Mouse (Mus musculus) forebrain, embryonic 12.5 days (tissue): ENCODE data around the gene Pdzd2. TPM values are rescaled to one million over a fixed set of nuclear protein-coding genes. Genes with fewer than 3 reads are reported as not detected.

ENCODE experiments used
- ATAC-seq: fragments of 200-750 bp; cut with Nextera tagmentation; 2 replicates; pipeline ENCODE4 v1.8.0; 2017; ENCODE audit warnings: moderate TSS enrichment; ENCODE audit not compliant: low FRiP score
- H3K27ac ChIP-seq: fragments of 300-500 bp; sonication (generic); 2 replicates; pipeline ENCODE4 v1.5.1; 2016; ENCODE audit warnings: mild to moderate bottlenecking
- H3K27me3 ChIP-seq: fragments of 300-500 bp; sonication (generic); 2 replicates; pipeline ENCODE4 v1.6.1; 2016; ENCODE audit warnings: mild to moderate bottlenecking
- H3K36me3 ChIP-seq: fragments of 300-500 bp; sonication (generic); replicated peaks from 2 replicates; pipeline ENCODE4 v1.6.1; 2016; ENCODE audit warnings: mild to moderate bottlenecking
- H3K4me1 ChIP-seq: fragments of 300-500 bp; sonication (generic); 2 replicates; pipeline ENCODE4 v1.6.1; 2016
- H3K4me2 ChIP-seq: fragments of 300-500 bp; sonication (generic); 2 replicates; pipeline ENCODE4 v1.6.1; 2016; ENCODE audit warnings: mild to moderate bottlenecking, moderate library complexity
- H3K4me3 ChIP-seq: fragments of 300-500 bp; sonication (generic); replicated peaks from 2 replicates; pipeline ENCODE4 v1.5.1; 2016; ENCODE audit warnings: mild to moderate bottlenecking
- H3K9ac ChIP-seq: fragments of 300-500 bp; sonication (generic); 2 replicates; pipeline ENCODE4 v1.6.1; 2016; ENCODE audit warnings: mild to moderate bottlenecking
- H3K9me3 ChIP-seq: fragments of 300-500 bp; sonication (generic); 2 replicates; pipeline ENCODE4 v1.6.1; 2016
- WGBS: fragments of 180-500 bp; shearing (Covaris S2); methylation state at CpG from one replicate; pipeline ENCODE4 v1.1.7; 2016; 5-methylcytosine and 5-hydroxymethylcytosine counted together
- polyA plus RNA-seq: library from polyadenylated mRNA; unstranded; fragments of >200 nt; fragmentation: Nextera tagmentation; extraction: Ambion mirVana; gene quantifications from 2 replicates; pipeline ENCODE4 v1.2.1, GENCODE M21; 2016

The Pdzd2 gene
- polyA plus RNA-seq, 1 experiment from 2014 or later: 7.3 TPM

- H3K27me3 ChIP-seq: no peaks in the 10 kb centered on the region
- 91% methylated on average over 11 of the region's 11 CpGs for WGBS
- H3K9me3 ChIP-seq: no peaks in the 10 kb centered on the region
These were observed 200.0 kb downstream of the Pdzd2 start for GRCm38 (mm10) chr15:12539618-12540302.

GRCm38 (mm10) chr15:12533254-12533653 is 206.5 kb downstream of the Pdzd2 start:
- Histone ChIP-seq H3K4me3 (no peak overlapping the region), H3K36me3 (no peaks in the 10 kb centered on the region), H3K27ac (no peak overlapping the region), H3K4me1 (no peaks in the 10 kb centered on the region), H3K9ac (no peak overlapping the region), H3K27me3 (no peaks in the 10 kb centered on the region), H3K9me3 (no peaks in the 10 kb centered on the region), H3K4me2 (no peak overlapping the region)
- WGBS: 72% methylated on average over 5 of the region's 5 CpGs
- no peak for ATAC-seq

More at GRCm38 (mm10) chr15:12539618-12540302, 200.0 kb downstream of the Pdzd2 start:
- H3K4me1 ChIP-seq: peaks cover 5% of the 10 kb centered on the region; the same call in 1 of the 2 replicates
- no peak for ATAC-seq
- H3K27ac ChIP-seq: no peak overlapping the region
- H3K4me2 ChIP-seq: no peak overlapping the region
- no peaks in the 10 kb centered on the region for H3K36me3 ChIP-seq
- no peak overlapping the region for H3K9ac ChIP-seq
- H3K4me3 ChIP-seq: no peak overlapping the region

- WGBS: 88% methylated on average over 4 of the region's 4 CpGs
- H3K36me3 ChIP-seq: no peaks in the 10 kb centered on the region
- H3K4me1 ChIP-seq: no peaks in the 10 kb centered on the region
- ATAC-seq: no peak
- no peak overlapping the region for H3K4me2 ChIP-seq
- H3K27ac ChIP-seq: no peak overlapping the region
- H3K27me3 ChIP-seq: no peaks in the 10 kb centered on the region
- no peak overlapping the region for H3K9ac ChIP-seq
- no peak overlapping the region for H3K4me3 ChIP-seq
- H3K9me3 ChIP-seq: no peaks in the 10 kb centered on the region
These were observed 207.2 kb downstream of the Pdzd2 start for GRCm38 (mm10) chr15:12532568-12532967.

GRCm38 (mm10) chr15:12522810-12523209 is 216.9 kb downstream of the Pdzd2 start:
- Histone ChIP-seq H3K4me1 (peaks cover 18% of the 10 kb centered on the region; the same call in 1 of the 2 replicates), H3K4me3 (no peak overlapping the region), H3K27ac (no peak overlapping the region), H3K36me3 (no peaks in the 10 kb centered on the region), H3K27me3 (no peaks in the 10 kb centered on the region), H3K9ac (no peak overlapping the region), H3K9me3 (no peaks in the 10 kb centered on the region), H3K4me2 (no peak overlapping the region)
- no peak for ATAC-seq
- 86% methylated on average over 7 of the region's 7 CpGs for WGBS

- ATAC-seq: no peak
- Histone ChIP-seq H3K4me3 (no peak overlapping the region), H3K4me2 (no peak overlapping the region), H3K27me3 (no peaks in the 10 kb centered on the region), H3K9me3 (no peaks in the 10 kb centered on the region), H3K27ac (no peak overlapping the region), H3K9ac (no peak overlapping the region), H3K4me1 (peaks cover 24% of the 10 kb centered on the region), H3K36me3 (no peaks in the 10 kb centered on the region)
- 65% methylated on average over 9 of the region's 9 CpGs for WGBS
These were observed 219.4 kb downstream of the Pdzd2 start for GRCm38 (mm10) chr15:12520292-12520691.

- Histone ChIP-seq H3K27me3 (no peaks in the 10 kb centered on the region), H3K4me1 (peaks cover 24% of the 10 kb centered on the region), H3K4me2 (no peak overlapping the region), H3K4me3 (no peak overlapping the region), H3K36me3 (no peaks in the 10 kb centered on the region), H3K9me3 (no peaks in the 10 kb centered on the region), H3K9ac (no peak overlapping the region), H3K27ac (no peak overlapping the region)
- 67% methylated on average over 14 of the region's 14 CpGs for WGBS
- ATAC-seq: no peak
These were observed 221.3 kb downstream of the Pdzd2 start for GRCm38 (mm10) chr15:12518370-12518973.

GRCm38 (mm10) chr15:12517314-12517813 is 222.4 kb downstream of the Pdzd2 start:
- H3K4me3 ChIP-seq: no peak overlapping the region
- no peak for ATAC-seq
- 78% methylated on average over 9 of the region's 9 CpGs for WGBS

GRCm38 (mm10) chr15:12515272-12515844 is 224.4 kb downstream of the Pdzd2 start:
- ATAC-seq: peak; percentile 41; the same call in 1 of the 2 replicates
- H3K27ac ChIP-seq: no peak overlapping the region
- H3K36me3 ChIP-seq: no peaks in the 10 kb centered on the region
- no peak overlapping the region for H3K4me2 ChIP-seq
- 56% methylated on average over 9 of the region's 9 CpGs for WGBS
- no peaks in the 10 kb centered on the region for H3K9me3 ChIP-seq
- H3K4me3 ChIP-seq: no peak overlapping the region
- no peak overlapping the region for H3K9ac ChIP-seq
- H3K4me1 ChIP-seq: peaks cover 16% of the 10 kb centered on the region
- H3K27me3 ChIP-seq: no peaks in the 10 kb centered on the region

More at GRCm38 (mm10) chr15:12517314-12517813, 222.4 kb downstream of the Pdzd2 start:
- no peak overlapping the region for H3K4me2 ChIP-seq
- no peak overlapping the region for H3K9ac ChIP-seq
- peaks cover 24% of the 10 kb centered on the region for H3K4me1 ChIP-seq
- no peaks in the 10 kb centered on the region for H3K9me3 ChIP-seq
- H3K27ac ChIP-seq: no peak overlapping the region
- no peaks in the 10 kb centered on the region for H3K27me3 ChIP-seq
- H3K36me3 ChIP-seq: no peaks in the 10 kb centered on the region

GRCm38 (mm10) chr15:12513526-12513925 is 226.2 kb downstream of the Pdzd2 start:
- Histone ChIP-seq H3K27ac (no peak overlapping the region), H3K9ac (no peak overlapping the region), H3K4me1 (peaks cover 12% of the 10 kb centered on the region), H3K4me2 (no peak overlapping the region), H3K9me3 (no peaks in the 10 kb centered on the region), H3K36me3 (no peaks in the 10 kb centered on the region), H3K4me3 (no peak overlapping the region), H3K27me3 (no peaks in the 10 kb centered on the region)
- 82% methylated on average over 9 of the region's 9 CpGs for WGBS
- no peak for ATAC-seq

GRCm38 (mm10) chr15:12508765-12509377 is 230.9 kb downstream of the Pdzd2 start:
- Histone ChIP-seq H3K4me2 (no peak overlapping the region), H3K4me3 (no peak overlapping the region), H3K4me1 (peaks cover 17% of the 10 kb centered on the region), H3K27me3 (0 out of 2 replicates have a peak, but pooled peaks cover 4% of the 10 kb centered on the region), H3K27ac (no peak overlapping the region), H3K9me3 (no peaks in the 10 kb centered on the region), H3K9ac (no peak overlapping the region), H3K36me3 (no peaks in the 10 kb centered on the region)
- ATAC-seq: no peak
- WGBS: 92% methylated on average over 10 of the region's 10 CpGs

- no peak overlapping the region for H3K4me2 ChIP-seq
- no peaks in the 10 kb centered on the region for H3K9me3 ChIP-seq
- no peaks in the 10 kb centered on the region for H3K36me3 ChIP-seq
- WGBS: 74% methylated on average over 4 of the region's 4 CpGs
- no peak overlapping the region for H3K9ac ChIP-seq
- no peak overlapping the region for H3K4me3 ChIP-seq
- H3K4me1 ChIP-seq: peaks cover 17% of the 10 kb centered on the region
- H3K27me3 ChIP-seq: 0 out of 2 replicates have a peak, but pooled peaks cover 4% of the 10 kb centered on the region
- H3K27ac ChIP-seq: no peak overlapping the region
- ATAC-seq: no peak
These were observed 232.2 kb downstream of the Pdzd2 start for GRCm38 (mm10) chr15:12507523-12507922.

- H3K4me1 ChIP-seq: peaks cover 26% of the 10 kb centered on the region
- H3K9me3 ChIP-seq: no peaks in the 10 kb centered on the region
- ATAC-seq: 0 out of 2 replicates have a peak, but pooled peaks have one; percentile 33
- 77% methylated on average over 10 of the region's 10 CpGs for WGBS
- H3K27me3 ChIP-seq: 0 out of 2 replicates have a peak, but pooled peaks cover 4% of the 10 kb centered on the region
- H3K9ac ChIP-seq: no peak overlapping the region
- H3K4me3 ChIP-seq: no peak overlapping the region
- H3K36me3 ChIP-seq: no peaks in the 10 kb centered on the region
- no peak overlapping the region for H3K4me2 ChIP-seq
- H3K27ac ChIP-seq: no peak overlapping the region
These were observed 233.2 kb downstream of the Pdzd2 start for GRCm38 (mm10) chr15:12506514-12506913.
